Mouse (Mus musculus): ENCODE measurements at regions not wholly inside any gene's neighbourhood (a gene's known extent, or its start where the extent isn't known, plus 50 kb on each side); places are given as distances from the start of the nearest gene placed in this dataset.

DNA sequence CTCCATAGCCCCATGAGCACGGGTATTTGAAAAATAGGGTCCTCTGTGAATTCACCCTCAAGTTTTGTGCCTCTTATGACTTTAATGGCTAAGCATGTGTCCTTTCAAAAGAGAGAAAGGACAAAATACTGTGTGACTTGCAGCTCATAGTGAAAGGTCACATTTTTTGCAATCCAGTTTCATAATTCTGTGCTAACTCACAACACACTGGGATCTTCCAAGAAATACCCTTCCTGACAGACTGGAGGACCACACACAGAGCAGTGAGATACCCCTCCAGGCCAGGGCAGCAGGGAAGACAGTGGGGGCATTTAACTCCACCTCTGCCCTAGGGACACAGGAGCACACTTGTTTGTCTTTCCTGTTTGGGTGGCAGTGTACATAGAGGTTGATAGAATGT, 110.8 kb upstream of the Spata13 start:
- no peak for TF ChIP-seq POLR2AphosphoS2 (IDR thresholded peaks at IDR 0.05; ENCODE audit: insufficient read length, low read depth)
- TF ChIP-seq POLR2A (IDR thresholded peaks at IDR 0.05; ENCODE audit: insufficient read length, low read depth) = no peak
- no peak for TF ChIP-seq USF1 (IDR thresholded peaks at IDR 0.05; ENCODE audit: low read depth)

All from myocyte (in vitro differentiated cells).